Mouse (Mus musculus) CH12.LX (cell line): Measurements from ENCODE around the gene Kmt5a. TPM values are rescaled to one million over a fixed set of nuclear protein-coding genes. Genes with fewer than 3 reads are reported as not detected.

Source experiments
- DNase-seq: peaks from one replicate; pipeline ENCODE4 v3.0.0-alpha.2; 2013; ENCODE audit errors: extremely low read depth
- H3K27ac ChIP-seq: 2 replicates; pipeline ENCODE4 v1.5.1; 2012; ENCODE audit warnings: low read depth, mild to moderate bottlenecking, control low read depth, moderate library complexity; ENCODE audit not compliant: insufficient read depth
- H3K27me3 ChIP-seq: replicated peaks from 2 replicates; pipeline ENCODE3; 2012; ENCODE audit warnings: inconsistent platforms
- H3K36me3 ChIP-seq, 2 experiments: replicated peaks in 1 of 2; 2 replicates each; pipeline versions ENCODE3 to v1.6.1; 2012; ENCODE audit warnings: inconsistent platforms in 1 of 2, low read length in 1 of 2, mild to moderate bottlenecking in 1 of 2, mixed read lengths in 1 of 2, moderate library complexity in 1 of 2; ENCODE audit not compliant: control insufficient read depth in 1 of 2, insufficient read depth in 1 of 2
- H3K4me1 ChIP-seq, 2 experiments: 2 replicates each; pipeline ENCODE4 v1.6.1; 2012; ENCODE audit warnings: inconsistent platforms in 1 of 2, moderate library complexity in 1 of 2; ENCODE audit not compliant: insufficient read depth in 2 of 2, control insufficient read depth in 1 of 2
- H3K4me2 ChIP-seq: 2 replicates; pipeline ENCODE4 v1.6.1; 2012; ENCODE audit warnings: low read depth, mild to moderate bottlenecking, control low read depth; ENCODE audit not compliant: poor library complexity, insufficient read depth, severe bottlenecking
- H3K4me3 ChIP-seq, 3 experiments: fragments of 150-350 bp in 1 of 3; sonication (generic) in 1 of 3; replicated peaks in 1 of 3; 2 replicates each; pipeline versions ENCODE3 to v1.5.1; 2011 to 2012; ENCODE audit warnings: low read depth in 2 of 3, low read length in 2 of 3, mild to moderate bottlenecking in 2 of 3, moderate library complexity in 2 of 3, control low read depth in 1 of 3, improper control_type of control experiment in 1 of 3, inconsistent platforms in 1 of 3, mixed read lengths in 1 of 3; ENCODE audit not compliant: poor library complexity in 1 of 3
- H3K79me2 ChIP-seq: replicated peaks from 2 replicates; pipeline ENCODE4 v1.6.1; 2012; ENCODE audit warnings: mild to moderate bottlenecking, moderate library complexity; ENCODE audit not compliant: control insufficient read depth, poor library complexity, insufficient read depth, severe bottlenecking; ENCODE audit errors: extremely low read depth
- H3K9ac ChIP-seq: 2 replicates; pipeline ENCODE4 v1.6.1; 2012; ENCODE audit warnings: low read depth, mild to moderate bottlenecking, control low read depth, moderate library complexity; ENCODE audit not compliant: insufficient read depth
- H3K9me3 ChIP-seq: replicated peaks from 2 replicates; pipeline ENCODE3; 2012; ENCODE audit warnings: low read length, inconsistent platforms, mixed read lengths
- BHLHE40 ChIP-seq: IDR thresholded peaks from 2 replicates; pipeline ENCODE4 v1.6.1; 2011; ENCODE audit warnings: mild to moderate bottlenecking, low read depth, low read length, improper control_type of control experiment
- CHD1 ChIP-seq: IDR thresholded peaks from 2 replicates; pipeline ENCODE4 v1.6.1; 2012; ENCODE audit warnings: low read depth, low read length, improper control_type of control experiment, inconsistent platforms
- CHD2 ChIP-seq: IDR thresholded peaks from 2 replicates; pipeline ENCODE4 v1.6.1; 2011; ENCODE audit warnings: low read length, improper control_type of control experiment
- E2F4 ChIP-seq: IDR thresholded peaks from 2 replicates; pipeline ENCODE4 v1.6.1; 2011; ENCODE audit warnings: low read depth, low read length, improper control_type of control experiment; ENCODE audit not compliant: insufficient replicate concordance
- ELF1 ChIP-seq: IDR thresholded peaks from 2 replicates; pipeline ENCODE4 v1.6.1; 2014; ENCODE audit warnings: low read depth, mild to moderate bottlenecking, inconsistent platforms, low read length, improper control_type of control experiment
- EP300 ChIP-seq: IDR thresholded peaks from 2 replicates; pipeline ENCODE4 v1.6.1; 2011; ENCODE audit warnings: low read length, improper control_type of control experiment
- ETS1 ChIP-seq: conservative IDR thresholded peaks from 2 replicates; pipeline ENCODE4 v1.6.1; 2012; ENCODE audit warnings: low read depth, mild to moderate bottlenecking, inconsistent platforms, low read length, improper control_type of control experiment, moderate library complexity
- GABPA ChIP-seq: IDR thresholded peaks from 2 replicates; pipeline ENCODE4 v1.6.1; 2012; ENCODE audit warnings: low read depth, low read length, improper control_type of control experiment, inconsistent platforms; ENCODE audit not compliant: insufficient replicate concordance
- HCFC1 ChIP-seq: IDR thresholded peaks from 2 replicates; pipeline ENCODE4 v1.6.1; 2012; ENCODE audit warnings: low read depth, mild to moderate bottlenecking, inconsistent platforms, low read length, improper control_type of control experiment
- IRF4 ChIP-seq: IDR thresholded peaks from 2 replicates; pipeline ENCODE4 v1.6.1; 2014; ENCODE audit warnings: low read depth, mild to moderate bottlenecking, inconsistent platforms, low read length, improper control_type of control experiment
- JUN ChIP-seq: IDR thresholded peaks from 2 replicates; pipeline ENCODE4 v1.6.1; 2011; ENCODE audit warnings: low read depth, mild to moderate bottlenecking, low read length, improper control_type of control experiment, moderate library complexity; ENCODE audit not compliant: insufficient read depth
- JUND ChIP-seq: conservative IDR thresholded peaks from 2 replicates; pipeline ENCODE4 v1.6.1; 2011; ENCODE audit warnings: low read depth, low read length, improper control_type of control experiment
- KAT2A ChIP-seq: IDR thresholded peaks from 2 replicates; pipeline ENCODE4 v1.6.1; 2012; ENCODE audit warnings: low read length, improper control_type of control experiment, inconsistent platforms; ENCODE audit not compliant: insufficient replicate concordance
- MAFK ChIP-seq: IDR thresholded peaks from 2 replicates; pipeline ENCODE4 v1.6.1; 2011; ENCODE audit warnings: low read length, improper control_type of control experiment; ENCODE audit not compliant: insufficient replicate concordance
- MAX ChIP-seq: IDR thresholded peaks from 2 replicates; pipeline ENCODE4 v1.6.1; 2011; ENCODE audit warnings: low read length, improper control_type of control experiment
- MAZ ChIP-seq: IDR thresholded peaks from 2 replicates; pipeline ENCODE4 v1.6.1; 2012; ENCODE audit warnings: low read depth, mild to moderate bottlenecking, inconsistent platforms, low read length, improper control_type of control experiment, moderate library complexity
- MEF2A ChIP-seq: IDR thresholded peaks from 2 replicates; pipeline ENCODE4 v1.6.1; 2014; ENCODE audit warnings: low read depth, mild to moderate bottlenecking, inconsistent platforms, low read length, improper control_type of control experiment, borderline replicate concordance
- MXI1 ChIP-seq: IDR thresholded peaks from 2 replicates; pipeline ENCODE4 v1.6.1; 2011; ENCODE audit warnings: mild to moderate bottlenecking, low read depth, low read length, improper control_type of control experiment
- MYC ChIP-seq: IDR thresholded peaks from 2 replicates; pipeline ENCODE4 v1.6.1; 2011; ENCODE audit warnings: low read depth, mild to moderate bottlenecking, improper control_type of control experiment, low read length
- NELFE ChIP-seq: IDR thresholded peaks from 2 replicates; pipeline ENCODE4 v1.6.1; 2011; ENCODE audit warnings: low read depth, low read length, improper control_type of control experiment
- PAX5 ChIP-seq: IDR thresholded peaks from 2 replicates; pipeline ENCODE4 v1.6.1; 2012; ENCODE audit warnings: low read length, inconsistent platforms, mixed read lengths
- POLR2A ChIP-seq: IDR thresholded peaks from 2 replicates; pipeline ENCODE4 v1.6.1; 2011; ENCODE audit warnings: low read depth, mild to moderate bottlenecking, improper control_type of control experiment, low read length
- POLR2AphosphoS2 ChIP-seq: IDR thresholded peaks from 2 replicates; pipeline ENCODE4 v1.6.1; 2011; ENCODE audit warnings: low read depth, low read length, improper control_type of control experiment
- RAD21 ChIP-seq: IDR thresholded peaks from 2 replicates; pipeline ENCODE4 v1.6.1; 2011; ENCODE audit warnings: low read depth, mild to moderate bottlenecking, low read length, improper control_type of control experiment, moderate library complexity
- SIN3A ChIP-seq: IDR thresholded peaks from 2 replicates; pipeline ENCODE4 v1.6.1; 2012; ENCODE audit warnings: low read length, improper control_type of control experiment, inconsistent platforms
- SMC3 ChIP-seq: IDR thresholded peaks from 2 replicates; pipeline ENCODE4 v1.6.1; 2011; ENCODE audit warnings: low read depth, low read length, improper control_type of control experiment
- TCF12 ChIP-seq: IDR thresholded peaks from 2 replicates; pipeline ENCODE4 v1.6.1; 2014; ENCODE audit warnings: low read depth, mild to moderate bottlenecking, inconsistent platforms, low read length, improper control_type of control experiment
- UBTF ChIP-seq: IDR thresholded peaks from 2 replicates; pipeline ENCODE4 v1.6.1; 2012; ENCODE audit warnings: low read depth, mild to moderate bottlenecking, inconsistent platforms, low read length, improper control_type of control experiment, moderate library complexity
- ZC3H11A ChIP-seq: IDR thresholded peaks from 2 replicates; pipeline ENCODE4 v1.6.1; 2012; ENCODE audit warnings: low read depth, mild to moderate bottlenecking, inconsistent platforms, low read length, improper control_type of control experiment
- ZKSCAN1 ChIP-seq: IDR thresholded peaks from 2 replicates; pipeline ENCODE4 v1.6.1; 2012; ENCODE audit warnings: low read depth, inconsistent platforms, low read length, improper control_type of control experiment, borderline replicate concordance
- ZMIZ1 ChIP-seq: IDR thresholded peaks from 2 replicates; pipeline ENCODE4 v1.6.1; 2012; ENCODE audit warnings: low read depth, mild to moderate bottlenecking, inconsistent platforms, low read length, improper control_type of control experiment
- ZNF384 ChIP-seq: IDR thresholded peaks from 2 replicates; pipeline ENCODE4 v1.6.1; 2012; ENCODE audit warnings: low read depth, low read length, improper control_type of control experiment, inconsistent platforms
- dilution Hi-C: fragments of 300-500 bp; cut with MboI; formaldehyde crosslinking; loops from 2 replicates; pipeline ENCODE4 v1.14.3; 2020; ENCODE audit warnings: low sequenced_read_pairs; ENCODE audit not compliant: extremely low pct_unique_long_range_greater_than_20kb, extremely low pct_ligation_motif_present
- in situ Hi-C: fragments of 300-500 bp; cut with MboI; formaldehyde crosslinking; loops from 3 replicates; pipeline ENCODE4 v1.14.3; 2019; ENCODE audit warnings: low sequenced_read_pairs, low pct_ligation_motif_present, low pct_unique_long_range_greater_than_20kb, mixed read lengths
- polyA plus RNA-seq: library from polyadenylated mRNA; unstranded; fragments of >175 nt; gene quantifications from 2 replicates; pipeline ENCODE4 v1.2.1, GENCODE M21; 2012; ENCODE audit warnings: low read depth; ENCODE audit not compliant: insufficient read length
- total RNA-seq, 2 experiments: library from RNA; depleted of rRNA; stranded (reverse); fragments of 300-350 nt in 1 of 2; fragments of >200 nt in 1 of 2; gene quantifications; 2 replicates each; pipeline ENCODE4 v1.2.3; 2012 to 2014

Gene Kmt5a
- total and polyA plus RNA-seq, 3 experiments = 55.3 to 151 (median 62.8) TPM

DNA sequence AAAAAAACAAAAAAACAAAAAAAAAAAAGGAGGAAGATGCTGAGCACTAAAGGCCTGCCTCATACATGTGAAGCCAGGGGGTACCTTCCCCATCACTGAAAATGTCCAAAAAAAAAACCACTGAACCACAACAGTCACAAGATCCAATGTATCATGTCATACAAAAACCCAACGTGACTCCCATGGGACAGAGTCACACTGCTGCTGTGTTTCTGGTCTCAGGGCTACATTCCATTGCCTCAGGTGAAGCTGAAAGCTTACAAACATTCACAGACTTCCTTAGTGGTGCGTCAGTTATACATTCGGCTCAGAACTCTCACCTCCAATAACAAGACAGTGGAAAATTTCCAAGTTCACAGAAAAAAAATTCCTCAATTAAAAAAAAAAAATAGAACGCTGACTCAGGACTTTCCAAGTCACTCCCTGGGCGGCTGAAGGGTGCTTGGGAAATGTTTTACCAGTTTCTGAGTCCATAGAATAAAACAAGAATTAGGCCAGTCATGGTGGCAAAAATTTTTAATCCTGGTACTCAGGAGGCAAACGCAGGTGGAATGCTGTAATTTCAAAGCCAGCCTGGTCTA lies 31.0 kb downstream of the Kmt5a start:
- Histone ChIP-seq H3K36me3 (peaks cover 75 to 76% of the 10 kb centered on the region in 2 experiments), H3K4me1 (peaks cover 20 to 60% of the 10 kb centered on the region in 2 experiments), H3K27ac (peak overlapping the region; percentile 63; the same call in 1 of the 2 replicates), H3K79me2 (peaks cover 91% of the 10 kb centered on the region), H3K4me3 (no peak overlapping the region), H3K9me3 (peaks cover 18% of the 10 kb centered on the region), H3K27me3 (no peaks in the 10 kb centered on the region), H3K4me2 (peak overlapping the region; percentile 60), H3K9ac (peak overlapping the region; percentile 42; the same call in 1 of the 2 replicates)
- in situ Hi-C loops = no loop called here
- dilution Hi-C loops = no loop called here
- peak; percentile 95 for DNase-seq
- TF ChIP-seq E2F4 (no peak), HCFC1 (no peak), EP300 (peak; percentile 82), SIN3A (peak; percentile 54; the same call in 1 of the 2 replicates), MYC (no peak), MAZ (0 out of 2 replicates have a peak, but pooled peaks have one; percentile 32), PAX5 (no peak), MAX (peak; percentile 32; the same call in 1 of the 2 replicates), CHD1 (peak; percentile 71; the same call in 1 of the 2 replicates), GABPA (no peak), ZC3H11A (no peak), JUN (peak; percentile 50; the same call in 1 of the 2 replicates), IRF4 (peak; percentile 47; the same call in 1 of the 2 replicates), MXI1 (peak; percentile 45; the same call in 1 of the 2 replicates), MEF2A (peak; percentile 67; the same call in 1 of the 2 replicates), ZMIZ1 (no peak), KAT2A (peak; percentile 69; the same call in 1 of the 2 replicates), CHD2 (peak; percentile 56; the same call in 1 of the 2 replicates), ZKSCAN1 (no peak), BHLHE40 (peak; percentile 98), MAFK (peak; percentile 96), NELFE (no peak), POLR2A (0 out of 2 replicates have a peak, but pooled peaks have one; percentile 24), RAD21 (no peak), SMC3 (no peak), TCF12 (peak; percentile 82; the same call in 1 of the 2 replicates), UBTF (no peak), ZNF384 (peak; percentile 89), JUND (peak; percentile 58; the same call in 1 of the 2 replicates), ETS1 (peak; percentile 93), ELF1 (0 out of 2 replicates have a peak, but pooled peaks have one; percentile 20), POLR2AphosphoS2 (no peak)
